Mouse (Mus musculus): ENCODE data around the gene Slc38a6. TPM values are rescaled to one million over a fixed set of nuclear protein-coding genes. Genes with fewer than 3 reads are reported as not detected.

Gene Slc38a6
- total and polyA plus RNA-seq, 2 experiments from 2014 or later: 9.2 to 20.2 TPM

DNA sequence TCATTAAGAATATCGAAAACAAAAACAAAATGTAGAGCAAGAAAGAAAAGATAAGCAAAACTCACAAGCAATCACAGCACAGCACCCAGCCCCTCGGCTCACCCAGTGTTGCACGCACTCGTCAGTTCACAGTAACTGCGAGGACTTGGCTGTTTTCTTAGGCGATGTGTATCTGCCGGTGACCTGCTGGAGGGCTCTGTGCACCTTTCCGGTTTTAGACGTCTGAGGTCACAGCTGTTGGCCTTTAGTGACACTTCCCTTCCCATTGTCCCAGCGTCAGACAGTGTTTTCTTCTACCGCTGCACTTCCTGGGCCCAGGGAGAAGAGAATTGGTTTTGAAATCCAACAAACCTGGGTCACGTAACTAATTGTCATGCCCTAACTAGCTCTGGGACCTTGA, 58.6 kb downstream of the Slc38a6 start:
- no peak overlapping the region for H3K27ac ChIP-seq (ENCODE audit: low read depth, low read length)
- no peak overlapping the region for H3K4me2 ChIP-seq (ENCODE audit: low read depth)
- no peak overlapping the region for H3K9ac ChIP-seq
- peaks cover 6% of the 10 kb centered on the region; the same call in 1 of the 2 replicates for H3K36me3 ChIP-seq (ENCODE audit: insufficient read depth)
- H3K27me3 ChIP-seq (ENCODE audit: insufficient read depth, low read length): no peaks in the 10 kb centered on the region
- no peaks in the 10 kb centered on the region for H3K4me1 ChIP-seq (ENCODE audit: insufficient read depth)
- ATAC-seq (no peak), DNase-seq (no peak)
- no peak for TF ChIP-seq CTCF (IDR thresholded peaks at IDR 0.05; ENCODE audit: low read depth)
- WGBS: 81% methylated on average over 12 of the region's 12 CpGs
- H3K9me3 ChIP-seq (ENCODE audit: low read length): no peaks in the 10 kb centered on the region
- no peak overlapping the region for H3K4me3 ChIP-seq (ENCODE audit: low read depth, low read length)

DNA sequence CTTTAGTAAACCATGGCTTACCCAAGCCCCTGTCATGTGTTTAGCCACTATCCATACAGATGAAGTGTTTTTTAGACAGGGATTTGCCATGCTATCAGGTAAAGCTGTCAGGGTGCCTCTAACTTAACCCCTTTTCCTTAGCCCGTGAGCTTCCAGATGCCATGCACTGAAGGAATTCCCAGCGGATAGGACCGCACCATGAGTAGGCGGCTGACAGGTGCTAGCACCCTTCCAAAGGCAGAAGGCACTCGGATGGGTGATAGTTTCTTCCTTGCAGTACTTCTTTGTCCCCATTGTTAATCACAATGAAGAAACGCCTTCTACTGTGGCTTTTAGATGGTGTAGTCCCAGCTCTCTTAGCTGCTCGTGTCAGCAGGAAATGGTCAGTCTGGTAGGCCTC, 60.6 kb downstream of the Slc38a6 start:
- H3K4me2 ChIP-seq (ENCODE audit: low read depth): no peak overlapping the region
- DNase-seq (no peak), ATAC-seq (no peak)
- H3K27me3 ChIP-seq (ENCODE audit: insufficient read depth, low read length): no peaks in the 10 kb centered on the region
- no peak overlapping the region for H3K27ac ChIP-seq (ENCODE audit: low read depth, low read length)
- H3K4me1 ChIP-seq (ENCODE audit: insufficient read depth): no peaks in the 10 kb centered on the region
- peaks cover 6% of the 10 kb centered on the region; the same call in 1 of the 2 replicates for H3K36me3 ChIP-seq (ENCODE audit: insufficient read depth)
- H3K9ac ChIP-seq: no peak overlapping the region
- H3K4me3 ChIP-seq (ENCODE audit: low read depth, low read length): no peak overlapping the region
- TF ChIP-seq CTCF (IDR thresholded peaks at IDR 0.05; ENCODE audit: low read depth): no peak
- no peaks in the 10 kb centered on the region for H3K9me3 ChIP-seq (ENCODE audit: low read length)
- WGBS: 84% methylated on average over 7 of the region's 7 CpGs

DNA sequence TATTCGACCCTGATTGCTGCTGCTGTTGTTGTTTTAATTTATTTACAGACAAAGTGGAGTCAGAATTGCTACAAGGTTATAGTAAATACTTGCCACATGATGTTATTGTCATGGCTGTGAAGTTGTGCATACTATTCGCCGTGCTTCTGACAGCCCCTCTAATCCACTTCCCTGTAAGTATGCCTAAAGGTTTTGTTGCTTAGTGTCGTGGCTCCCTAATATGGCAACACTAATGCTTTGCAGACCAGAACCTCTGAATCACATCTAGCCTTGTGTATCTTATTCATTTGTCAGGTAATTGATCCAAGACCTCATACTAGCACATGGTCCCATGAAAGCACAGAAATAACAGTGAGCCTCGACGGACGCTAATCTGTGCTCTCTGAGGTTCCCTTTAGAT, 63.9 kb downstream of the Slc38a6 start:
- Histone ChIP-seq H3K9me3 (ENCODE audit: low read length) (no peaks in the 10 kb centered on the region), H3K4me3 (ENCODE audit: low read depth, low read length) (no peak overlapping the region), H3K4me1 (ENCODE audit: insufficient read depth) (no peaks in the 10 kb centered on the region), H3K36me3 (ENCODE audit: insufficient read depth) (no peaks in the 10 kb centered on the region), H3K27ac (ENCODE audit: low read depth, low read length) (no peak overlapping the region), H3K27me3 (ENCODE audit: insufficient read depth, low read length) (no peaks in the 10 kb centered on the region), H3K4me2 (ENCODE audit: low read depth) (no peak overlapping the region), H3K9ac (no peak overlapping the region)
- ATAC-seq (no peak), DNase-seq (no peak)
- WGBS: 74% methylated on average over 7 of the region's 7 CpGs
- no peak for TF ChIP-seq CTCF (IDR thresholded peaks at IDR 0.05; ENCODE audit: low read depth)

DNA sequence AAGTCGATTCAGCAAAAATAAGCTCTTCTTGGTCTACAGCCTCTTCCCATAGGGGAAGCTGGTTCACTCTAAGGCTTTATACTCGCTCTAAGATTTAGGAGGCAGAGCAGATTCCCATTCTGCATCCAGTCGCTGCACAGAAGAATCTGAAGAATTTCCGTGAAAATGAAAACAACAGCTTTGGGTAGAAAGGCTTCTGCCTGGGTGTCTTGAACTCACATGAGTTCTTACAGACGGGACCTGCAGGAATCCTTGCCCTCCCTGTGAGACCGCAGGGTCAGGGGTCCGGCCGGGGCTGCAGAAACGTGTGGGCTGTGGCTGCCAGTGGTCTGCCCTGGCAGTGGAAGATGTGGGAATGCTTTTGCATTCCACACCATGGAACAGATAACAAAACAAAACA, 64.4 kb downstream of the Slc38a6 start:
- Histone ChIP-seq H3K27ac (ENCODE audit: low read depth, low read length) (no peak overlapping the region), H3K9ac (no peak overlapping the region), H3K36me3 (ENCODE audit: insufficient read depth) (no peaks in the 10 kb centered on the region), H3K4me3 (ENCODE audit: low read depth, low read length) (no peak overlapping the region), H3K9me3 (ENCODE audit: low read length) (no peaks in the 10 kb centered on the region), H3K4me2 (ENCODE audit: low read depth) (no peak overlapping the region), H3K27me3 (ENCODE audit: insufficient read depth, low read length) (no peaks in the 10 kb centered on the region), H3K4me1 (ENCODE audit: insufficient read depth) (no peaks in the 10 kb centered on the region)
- ATAC-seq (no peak), DNase-seq (no peak)
- no peak for TF ChIP-seq CTCF (IDR thresholded peaks at IDR 0.05; ENCODE audit: low read depth)
- WGBS: 52% methylated on average over 9 of the region's 9 CpGs

DNA sequence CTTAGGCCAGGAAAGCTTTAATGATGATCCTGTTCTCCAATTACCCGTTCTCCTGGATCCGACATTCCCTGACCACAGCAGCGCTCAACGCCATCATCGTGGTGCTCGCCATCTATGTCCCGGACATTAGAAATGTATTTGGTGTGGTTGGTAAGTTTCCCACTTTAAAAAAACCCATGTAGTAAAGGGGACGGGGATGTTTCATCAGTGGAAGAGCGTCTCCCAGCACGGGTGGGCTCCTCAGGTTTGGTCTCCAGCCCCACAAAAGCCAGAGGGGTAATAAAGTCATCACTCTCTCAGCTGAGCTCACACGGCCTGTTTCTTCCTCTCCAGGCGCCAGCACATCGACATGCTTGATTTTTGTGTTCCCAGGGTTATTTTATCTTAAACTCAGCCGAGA, 65.2 kb downstream of the Slc38a6 start:
- ATAC-seq (no peak), DNase-seq (no peak)
- TF ChIP-seq CTCF (IDR thresholded peaks at IDR 0.05; ENCODE audit: low read depth): no peak
- Histone ChIP-seq H3K4me2 (ENCODE audit: low read depth) (no peak overlapping the region), H3K36me3 (ENCODE audit: insufficient read depth) (no peaks in the 10 kb centered on the region), H3K27me3 (ENCODE audit: insufficient read depth, low read length) (no peaks in the 10 kb centered on the region), H3K4me3 (ENCODE audit: low read depth, low read length) (no peak overlapping the region), H3K4me1 (ENCODE audit: insufficient read depth) (no peaks in the 10 kb centered on the region), H3K9me3 (ENCODE audit: low read length) (no peaks in the 10 kb centered on the region), H3K9ac (no peak overlapping the region), H3K27ac (ENCODE audit: low read depth, low read length) (no peak overlapping the region)
- 89% methylated on average over 14 of the region's 14 CpGs for WGBS

DNA sequence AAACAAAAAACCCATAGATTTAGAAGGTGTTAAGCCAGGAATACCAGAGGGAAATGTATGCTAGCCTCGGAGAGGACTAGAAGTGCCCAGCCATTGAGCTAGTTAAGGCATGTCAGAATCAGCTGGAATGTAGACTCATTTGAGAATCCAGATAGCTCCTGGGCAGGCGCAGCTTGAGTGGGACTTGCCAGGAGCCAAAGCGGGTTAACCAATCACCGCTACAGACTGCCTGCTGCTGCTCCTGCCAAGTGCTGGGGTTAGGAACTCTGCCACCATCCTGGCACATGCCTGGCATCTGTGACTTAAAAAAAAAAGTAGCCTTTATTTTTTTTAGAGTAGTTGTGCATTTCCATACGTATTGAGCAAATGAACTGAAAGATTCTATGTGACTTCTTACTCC, 66.8 kb downstream of the Slc38a6 start:
- Histone ChIP-seq H3K4me1 (ENCODE audit: insufficient read depth) (no peaks in the 10 kb centered on the region), H3K9ac (no peak overlapping the region), H3K9me3 (ENCODE audit: low read length) (no peaks in the 10 kb centered on the region), H3K27ac (ENCODE audit: low read depth, low read length) (no peak overlapping the region), H3K4me2 (ENCODE audit: low read depth) (no peak overlapping the region), H3K27me3 (ENCODE audit: insufficient read depth, low read length) (no peaks in the 10 kb centered on the region), H3K4me3 (ENCODE audit: low read depth, low read length) (no peak overlapping the region), H3K36me3 (ENCODE audit: insufficient read depth) (no peaks in the 10 kb centered on the region)
- DNase-seq: peak; percentile 43
- 61% methylated on average over 5 of the region's 5 CpGs for WGBS
- no peak for TF ChIP-seq CTCF (IDR thresholded peaks at IDR 0.05; ENCODE audit: low read depth)
- ATAC-seq: peak; percentile 53

DNA sequence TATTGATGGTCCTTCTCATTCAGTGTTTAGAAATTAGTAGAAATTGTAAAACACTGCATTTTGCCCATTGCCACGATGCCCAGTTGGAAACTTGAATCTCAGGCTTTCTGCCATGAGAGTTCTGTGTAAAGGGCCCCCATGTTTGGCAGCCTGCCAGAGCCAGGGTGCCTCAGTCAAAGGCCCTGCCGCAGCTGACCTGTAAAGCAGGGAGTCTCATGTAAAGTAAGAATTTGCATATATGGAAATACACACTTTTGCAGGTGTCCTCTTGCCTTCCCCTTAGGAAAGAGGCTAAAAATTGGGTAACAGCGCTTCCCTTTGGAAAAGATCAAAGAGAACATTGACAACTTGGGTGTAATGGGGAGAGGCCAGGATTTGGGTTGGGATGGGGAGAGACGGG, 67.9 kb downstream of the Slc38a6 start:
- Histone ChIP-seq H3K4me2 (ENCODE audit: low read depth) (no peak overlapping the region), H3K4me1 (ENCODE audit: insufficient read depth) (no peaks in the 10 kb centered on the region), H3K9ac (no peak overlapping the region), H3K27ac (ENCODE audit: low read depth, low read length) (no peak overlapping the region), H3K27me3 (ENCODE audit: insufficient read depth, low read length) (no peaks in the 10 kb centered on the region), H3K36me3 (ENCODE audit: insufficient read depth) (no peaks in the 10 kb centered on the region), H3K4me3 (ENCODE audit: low read depth, low read length) (no peak overlapping the region), H3K9me3 (ENCODE audit: low read length) (no peaks in the 10 kb centered on the region)
- 34% methylated on average over 4 of the region's 4 CpGs for WGBS
- ATAC-seq: no peak
- TF ChIP-seq CTCF (IDR thresholded peaks at IDR 0.05; ENCODE audit: low read depth): no peak
- DNase-seq: no peak
